Mouse (Mus musculus) G1E (cell line): Measurements from ENCODE around the gene Olfr119.

ENCODE experiments used
- CTCF ChIP-seq: IDR thresholded peaks from 2 replicates; pipeline ENCODE4 v1.5.1; 2012; ENCODE audit warnings: low read depth, low read length, inconsistent platforms, mixed read lengths
- GATA1 ChIP-seq: IDR thresholded peaks from 2 replicates; pipeline ENCODE4 v1.6.1; 2012; ENCODE audit warnings: borderline replicate concordance, low read length, inconsistent platforms, mixed read lengths
- POLR2AphosphoS5 ChIP-seq: IDR thresholded peaks from 2 replicates; pipeline ENCODE4 v1.6.1; 2012; ENCODE audit warnings: low read depth, low read length, inconsistent platforms; ENCODE audit not compliant: insufficient replicate concordance
- TAL1 ChIP-seq: conservative IDR thresholded peaks from 2 replicates; pipeline ENCODE4 v1.6.1; 2012; ENCODE audit warnings: low read depth, low read length, inconsistent platforms, mixed read lengths

DNA sequence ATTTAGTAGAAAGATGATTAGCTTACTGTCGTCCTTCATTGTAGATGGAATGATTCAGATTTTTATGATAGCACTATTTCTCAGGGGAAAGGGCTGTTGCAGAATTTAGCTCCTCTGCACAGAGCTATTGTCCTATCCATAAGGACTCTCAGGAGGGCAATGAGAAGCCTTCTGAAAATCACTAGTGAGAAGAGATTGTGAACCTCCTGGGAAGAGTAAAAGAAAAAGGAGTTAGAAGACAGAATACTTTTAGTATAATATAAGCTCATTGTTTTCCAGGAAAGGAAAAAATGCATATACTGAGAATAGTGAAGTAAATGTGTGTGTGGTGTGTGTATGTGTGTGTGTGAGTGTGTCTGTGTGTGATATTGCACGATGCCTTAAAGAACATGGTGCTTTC lies 29.7 kb upstream of the Olfr119 start, which contains the start of gene Olfr118:
- TF ChIP-seq CTCF, result no peak
- TF ChIP-seq GATA1, result no peak
- TF ChIP-seq TAL1, result no peak
- TF ChIP-seq POLR2AphosphoS5, result no peak
